Mouse (Mus musculus) thymus, adult 2 months (tissue): Measurements from ENCODE around the gene Gpr137. TPM values are rescaled to one million over a fixed set of nuclear protein-coding genes. Genes with fewer than 3 reads are reported as not detected.
"Not testable (repeated sequence)": the region's sequence is repeated elsewhere in the genome, so short reads cannot be mapped to it uniquely, and the experiment has no call there.

Experiments
- DNase-seq: peaks from one replicate; pipeline ENCODE4 v3.0.0; 2021
- H3K27ac ChIP-seq: fragments of 200-500 bp; 2 replicates; pipeline ENCODE4 v1.5.1; 2012; ENCODE audit warnings: low read length, control low read depth; ENCODE audit not compliant: control insufficient read depth, insufficient read depth
- H3K27me3 ChIP-seq: fragments of 200-500 bp; 2 replicates; pipeline ENCODE4 v1.6.1; 2012; ENCODE audit warnings: mild to moderate bottlenecking, low read length, moderate library complexity, mixed read lengths; ENCODE audit not compliant: control insufficient read depth, insufficient read depth
- H3K36me3 ChIP-seq: fragments of 200-500 bp; 2 replicates; pipeline ENCODE4 v1.6.1; 2012; ENCODE audit warnings: mild to moderate bottlenecking, low read length, moderate library complexity; ENCODE audit not compliant: control insufficient read depth, insufficient read depth
- H3K4me1 ChIP-seq: fragments of 200-500 bp; replicated peaks from 2 replicates; pipeline ENCODE4 v1.6.1; 2012; ENCODE audit warnings: low read length; ENCODE audit not compliant: control insufficient read depth, insufficient read depth
- H3K4me3 ChIP-seq: fragments of 200-500 bp; 2 replicates; pipeline ENCODE4 v1.5.1; 2012; ENCODE audit warnings: mild to moderate bottlenecking, low read length, control low read depth, moderate library complexity; ENCODE audit not compliant: control insufficient read depth, insufficient read depth
- CTCF ChIP-seq: fragments of 200-500 bp; IDR thresholded peaks from 2 replicates; pipeline ENCODE4 v1.5.1; 2012; ENCODE audit warnings: mild to moderate bottlenecking, control low read depth, low read length, moderate library complexity, borderline replicate concordance; ENCODE audit not compliant: control insufficient read depth, poor library complexity, insufficient read depth; ENCODE audit errors: extremely low read depth
- POLR2A ChIP-seq: fragments of 200-500 bp; IDR thresholded peaks from 2 replicates; pipeline ENCODE4 v1.6.1; 2012; ENCODE audit warnings: mild to moderate bottlenecking, low read length, control low read depth, moderate library complexity; ENCODE audit not compliant: control insufficient read depth, poor library complexity, insufficient read depth; ENCODE audit errors: extremely low read depth
- WGBS: fragments of 180-500 bp; shearing (Covaris S2); methylation state at CpG from one replicate; pipeline ENCODE4 v1.1.7; 2018; 5-methylcytosine and 5-hydroxymethylcytosine counted together
- polyA plus RNA-seq: library from polyadenylated mRNA; depleted of rRNA; stranded (reverse); fragments of >200 nt; gene quantifications from 2 replicates; pipeline ENCODE4 v1.2.3, GENCODE M21; 2012; rRNA removed

Gpr137 gene
- 66.8 and 86.6 TPM in 2 replicates for polyA plus RNA-seq

- H3K27ac ChIP-seq = peak within 1 kb of the TSS; percentile 61
- WGBS = under 1% methylated on average over 27 of the region's 27 CpGs
- DNase-seq = peak; percentile 96
- no peaks in the 10 kb centered on the region for H3K27me3 ChIP-seq
- peaks cover 12% of the 10 kb centered on the region for H3K4me1 ChIP-seq
- no peaks in the 10 kb centered on the region for H3K36me3 ChIP-seq
- TF ChIP-seq POLR2A = peak; percentile 73
- peak; percentile 35; the same call in 1 of the 2 replicates for TF ChIP-seq CTCF
- peak within 1 kb of the TSS; percentile 64 for H3K4me3 ChIP-seq
Measured at GRCm38 (mm10) chr19:6942249-6942691, at the start of gene Gpr137. Gpr137 (minus strand) TSS chr19:6942480.

GRCm38 (mm10) chr19:6991166-6991565 lies 48.9 kb upstream of the Gpr137 start:
- not testable (repeated sequence) for H3K36me3 ChIP-seq, H3K27me3 ChIP-seq, DNase-seq, H3K4me3 ChIP-seq, H3K27ac ChIP-seq
- peaks cover 46% of the 10 kb centered on the region for H3K4me1 ChIP-seq
- WGBS = 93% methylated on average over 6 of the region's 6 CpGs

- Histone ChIP-seq H3K4me1 (peaks cover 46% of the 10 kb centered on the region), H3K27ac (no peak overlapping the region), H3K27me3 (no peaks in the 10 kb centered on the region), H3K36me3 (no peaks in the 10 kb centered on the region), H3K4me3 (no peak overlapping the region)
- no peak for DNase-seq
- 95% methylated on average over 6 of the region's 6 CpGs for WGBS
- TF ChIP-seq POLR2A = no peak
- TF ChIP-seq CTCF = no peak
Measured at GRCm38 (mm10) chr19:6990712-6991111, 48.4 kb upstream of the Gpr137 start.

- H3K27me3 ChIP-seq = no peaks in the 10 kb centered on the region
- no peak for DNase-seq
- H3K27ac ChIP-seq = no peak overlapping the region
- no peak overlapping the region for H3K4me3 ChIP-seq
- WGBS = 96% methylated on average over 8 of the region's 8 CpGs
- no peaks in the 10 kb centered on the region for H3K36me3 ChIP-seq
- no peak for TF ChIP-seq POLR2A
- H3K4me1 ChIP-seq = peaks cover 33% of the 10 kb centered on the region
Measured at GRCm38 (mm10) chr19:6989251-6989650, 47.0 kb upstream of the Gpr137 start.

GRCm38 (mm10) chr19:6987904-6988285 lies 45.6 kb upstream of the Gpr137 start:
- TF ChIP-seq CTCF (no peak), POLR2A (no peak)
- WGBS = 16% methylated on average over 8 of the region's 8 CpGs
- Histone ChIP-seq H3K4me3 (peak overlapping the region; percentile 59), H3K36me3 (no peaks in the 10 kb centered on the region), H3K27ac (no peak overlapping the region), H3K27me3 (no peaks in the 10 kb centered on the region), H3K4me1 (peaks cover 26% of the 10 kb centered on the region)
- DNase-seq = no peak

GRCm38 (mm10) chr19:6987061-6987903 lies 45.0 kb upstream of the Gpr137 start, which contains the start of gene Vegfb:
Vegfb (minus strand) TSS chr19:6987651.
- Histone ChIP-seq H3K27me3 (no peaks in the 10 kb centered on the region), H3K4me1 (peaks cover 22% of the 10 kb centered on the region), H3K27ac (no peak within 1 kb of the TSS), H3K4me3 (peak within 1 kb of the TSS; percentile 59), H3K36me3 (no peaks in the 10 kb centered on the region)
- 1% methylated on average over 82 of the region's 85 CpGs for WGBS
- peak; percentile 77 for DNase-seq
- TF ChIP-seq CTCF (no peak), POLR2A (peak; percentile 50; the same call in 1 of the 2 replicates)
